Mouse (Mus musculus): ENCODE measurements around the gene Mindy4. TPM values are rescaled to one million over a fixed set of nuclear protein-coding genes. Genes with fewer than 3 reads are reported as not detected.

The Mindy4 gene
- polyA plus RNA-seq, 1 experiment: 1.0 TPM

GRCm38 (mm10) chr6:55323908-55324634, 120.9 kb downstream of the Mindy4 start:
- Histone ChIP-seq H3K27me3 (ENCODE audit: control insufficient read depth, insufficient read depth, low read length) (no peaks in the 10 kb centered on the region), H3K4me3 (ENCODE audit: extremely low read depth, insufficient read depth, insufficient read length) (no peak overlapping the region), H3K36me3 (ENCODE audit: control insufficient read depth, insufficient read depth, low read length) (no peaks in the 10 kb centered on the region), H3K27ac (ENCODE audit: insufficient read depth, low read length) (peak overlapping the region; percentile 43), H3K4me1 (ENCODE audit: control insufficient read depth, insufficient read depth, insufficient read length) (no peaks in the 10 kb centered on the region)
- TF ChIP-seq CTCF (IDR thresholded peaks at IDR 0.05; ENCODE audit: extremely low read depth, insufficient read depth, insufficient read length, insufficient replicate concordance) (no peak), POLR2A (IDR thresholded peaks at IDR 0.05; ENCODE audit: low read depth, low read length) (no peak)
- WGBS: 69% methylated on average over 17 of the region's 17 CpGs
- DNase-seq (ENCODE audit: low read depth in 1 of 2, low spot score in 2 of 2): no peak

DNA sequence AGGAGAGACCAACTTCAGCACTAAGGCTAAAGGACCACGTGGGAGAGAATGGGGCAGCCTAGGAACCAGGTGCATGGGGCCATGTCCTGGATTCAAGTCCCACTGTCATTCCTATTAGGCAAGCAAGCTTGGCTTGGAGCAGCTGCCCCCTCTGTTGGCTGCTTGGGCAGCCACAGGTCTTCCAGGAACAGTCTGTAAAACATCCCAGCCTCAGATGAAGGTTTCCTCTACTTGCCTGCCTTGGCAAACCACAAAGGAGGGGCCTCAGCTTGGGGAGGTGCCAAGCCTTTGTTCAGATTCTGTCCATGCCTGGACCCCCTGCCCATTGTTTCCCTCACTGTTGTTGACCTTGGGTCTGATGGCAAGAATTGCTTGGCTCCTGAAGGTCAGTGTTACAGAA, 121.6 kb downstream of the Mindy4 start:
- Histone ChIP-seq H3K4me1 (ENCODE audit: control insufficient read depth, insufficient read depth, insufficient read length) (no peaks in the 10 kb centered on the region), H3K27me3 (ENCODE audit: control insufficient read depth, insufficient read depth, low read length) (no peaks in the 10 kb centered on the region), H3K27ac (ENCODE audit: insufficient read depth, low read length) (no peak overlapping the region), H3K4me3 (ENCODE audit: extremely low read depth, insufficient read depth, insufficient read length) (no peak overlapping the region), H3K36me3 (ENCODE audit: control insufficient read depth, insufficient read depth, low read length) (no peaks in the 10 kb centered on the region)
- TF ChIP-seq POLR2A (IDR thresholded peaks at IDR 0.05; ENCODE audit: low read depth, low read length): no peak
- TF ChIP-seq CTCF (IDR thresholded peaks at IDR 0.05; ENCODE audit: extremely low read depth, insufficient read depth, insufficient read length, insufficient replicate concordance): no peak
- 78% methylated on average over 1 of the region's 1 CpGs for WGBS
- no peak for DNase-seq (ENCODE audit: low read depth in 1 of 2, low spot score in 2 of 2)

DNA sequence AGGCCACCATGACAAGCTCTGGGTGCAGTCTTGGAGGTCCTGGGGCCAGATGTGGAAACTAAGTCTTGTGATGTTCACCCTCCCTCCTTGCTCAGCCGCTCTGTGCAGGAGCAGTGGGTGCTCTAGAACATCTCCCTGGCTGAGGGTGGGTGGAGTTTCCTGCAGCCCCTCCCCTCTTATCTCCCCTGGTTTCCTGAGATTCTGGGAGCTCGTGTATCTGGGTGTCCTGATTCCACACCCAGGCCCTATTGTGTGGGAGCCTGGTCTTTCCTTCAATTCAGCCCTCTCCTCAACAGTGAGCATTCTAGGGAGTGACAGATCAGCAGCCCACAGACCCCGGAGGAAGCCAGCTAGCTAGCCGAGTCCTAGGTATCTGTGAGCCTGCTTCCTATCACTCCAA, 123.1 kb downstream of the Mindy4 start:
- no peak for DNase-seq (ENCODE audit: low read depth in 1 of 2, low spot score in 2 of 2)
- Histone ChIP-seq H3K4me1 (ENCODE audit: control insufficient read depth, insufficient read depth, insufficient read length) (no peaks in the 10 kb centered on the region), H3K27me3 (ENCODE audit: control insufficient read depth, insufficient read depth, low read length) (no peaks in the 10 kb centered on the region), H3K4me3 (ENCODE audit: extremely low read depth, insufficient read depth, insufficient read length) (no peak overlapping the region), H3K36me3 (ENCODE audit: control insufficient read depth, insufficient read depth, low read length) (no peaks in the 10 kb centered on the region), H3K27ac (ENCODE audit: insufficient read depth, low read length) (no peak overlapping the region)
- 46% methylated on average over 4 of the region's 4 CpGs for WGBS
- TF ChIP-seq POLR2A (IDR thresholded peaks at IDR 0.05; ENCODE audit: low read depth, low read length) (no peak), CTCF (IDR thresholded peaks at IDR 0.05; ENCODE audit: extremely low read depth, insufficient read depth, insufficient read length, insufficient replicate concordance) (no peak)

DNA sequence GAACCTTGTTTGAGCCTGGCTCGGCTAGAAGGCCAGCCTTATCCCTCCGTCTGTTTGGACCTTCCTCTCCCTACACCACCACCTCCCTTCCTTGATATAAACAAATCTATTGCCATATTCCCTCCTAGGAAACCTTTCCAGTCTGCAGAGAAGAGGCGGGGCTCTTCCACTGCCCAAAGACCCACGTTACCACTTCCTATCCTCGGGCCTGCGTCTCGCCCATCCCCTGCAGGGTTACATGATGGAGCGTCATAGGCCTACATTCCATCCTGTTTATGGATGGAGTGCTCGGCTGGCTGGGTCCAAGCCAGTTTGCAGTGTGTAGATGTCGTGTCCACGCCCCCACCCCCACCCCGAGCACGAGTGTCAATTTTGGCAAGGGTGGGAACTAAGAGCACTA, 124.1 kb downstream of the Mindy4 start:
- Histone ChIP-seq H3K36me3 (ENCODE audit: control insufficient read depth, insufficient read depth, low read length) (no peaks in the 10 kb centered on the region), H3K4me3 (ENCODE audit: extremely low read depth, insufficient read depth, insufficient read length) (no peak overlapping the region), H3K4me1 (ENCODE audit: control insufficient read depth, insufficient read depth, insufficient read length) (no peaks in the 10 kb centered on the region), H3K27ac (ENCODE audit: insufficient read depth, low read length) (no peak overlapping the region), H3K27me3 (ENCODE audit: control insufficient read depth, insufficient read depth, low read length) (no peaks in the 10 kb centered on the region)
- no peak for DNase-seq (ENCODE audit: low read depth in 1 of 2, low spot score in 2 of 2)
- no peak for TF ChIP-seq CTCF (IDR thresholded peaks at IDR 0.05; ENCODE audit: extremely low read depth, insufficient read depth, insufficient read length, insufficient replicate concordance)
- 85% methylated on average over 13 of the region's 13 CpGs for WGBS

DNA sequence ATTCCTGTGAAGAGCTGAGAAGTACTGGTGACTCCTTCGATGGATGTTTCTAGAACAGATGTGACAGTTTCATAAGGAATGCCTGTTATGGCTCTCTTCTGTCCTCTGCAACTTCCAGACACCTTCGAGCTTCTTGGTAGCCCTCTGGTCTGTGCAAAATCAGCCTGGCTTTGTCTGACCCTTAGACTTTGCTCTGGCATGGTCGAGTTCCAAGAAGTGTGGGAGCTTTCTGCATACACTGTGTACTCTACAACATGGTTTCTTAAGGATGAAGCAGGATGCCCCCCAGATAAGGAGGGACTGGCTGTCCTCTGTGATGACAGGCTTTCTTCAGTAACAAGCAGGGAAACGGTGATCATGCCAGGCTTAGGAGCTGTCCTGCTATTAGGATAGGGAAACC, 125.0 kb downstream of the Mindy4 start:
- no peak for DNase-seq (ENCODE audit: low read depth in 1 of 2, low spot score in 2 of 2)
- Histone ChIP-seq H3K27ac (ENCODE audit: insufficient read depth, low read length) (no peak overlapping the region), H3K27me3 (ENCODE audit: control insufficient read depth, insufficient read depth, low read length) (no peaks in the 10 kb centered on the region), H3K36me3 (ENCODE audit: control insufficient read depth, insufficient read depth, low read length) (no peaks in the 10 kb centered on the region), H3K4me1 (ENCODE audit: control insufficient read depth, insufficient read depth, insufficient read length) (no peaks in the 10 kb centered on the region), H3K4me3 (ENCODE audit: extremely low read depth, insufficient read depth, insufficient read length) (no peak overlapping the region)
- WGBS: 75% methylated on average over 4 of the region's 4 CpGs
- TF ChIP-seq CTCF (IDR thresholded peaks at IDR 0.05; ENCODE audit: extremely low read depth, insufficient read depth, insufficient read length, insufficient replicate concordance) (no peak), POLR2A (IDR thresholded peaks at IDR 0.05; ENCODE audit: low read depth, low read length) (no peak)

DNA sequence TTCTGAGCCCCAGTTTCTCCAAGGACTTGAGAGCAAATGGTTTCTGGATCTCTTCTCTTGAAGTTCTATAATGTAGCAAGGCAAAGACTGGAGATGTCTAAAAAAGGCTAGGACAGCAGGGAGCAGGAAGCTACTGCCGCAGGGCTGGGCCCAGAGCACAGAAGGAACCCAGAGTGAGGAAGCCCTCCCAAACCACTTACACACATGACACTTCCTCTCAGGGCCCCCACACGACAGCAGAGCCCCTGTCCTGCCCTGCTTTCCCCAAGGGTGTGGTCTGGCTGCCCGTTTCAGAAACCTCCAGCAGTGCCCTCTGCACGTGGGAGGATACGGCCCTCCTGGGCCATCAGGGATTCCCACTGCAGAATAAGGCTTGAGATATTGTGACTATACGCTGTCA, 128.1 kb downstream of the Mindy4 start:
- no peak overlapping the region for H3K4me3 ChIP-seq (ENCODE audit: extremely low read depth, insufficient read depth, insufficient read length)
- no peak overlapping the region for H3K27ac ChIP-seq (ENCODE audit: insufficient read depth, low read length)
- no peak for TF ChIP-seq CTCF (IDR thresholded peaks at IDR 0.05; ENCODE audit: extremely low read depth, insufficient read depth, insufficient read length, insufficient replicate concordance)
- TF ChIP-seq POLR2A (IDR thresholded peaks at IDR 0.05; ENCODE audit: low read depth, low read length): no peak
- 5% methylated on average over 6 of the region's 6 CpGs for WGBS
- H3K36me3 ChIP-seq (ENCODE audit: control insufficient read depth, insufficient read depth, low read length): no peaks in the 10 kb centered on the region
- H3K27me3 ChIP-seq (ENCODE audit: control insufficient read depth, insufficient read depth, low read length): no peaks in the 10 kb centered on the region
- no peaks in the 10 kb centered on the region for H3K4me1 ChIP-seq (ENCODE audit: control insufficient read depth, insufficient read depth, insufficient read length)
- DNase-seq (ENCODE audit: low read depth in 1 of 2, low spot score in 2 of 2): no peak

GRCm38 (mm10) chr6:55332100-55332772, 129.1 kb downstream of the Mindy4 start:
- H3K4me1 ChIP-seq (ENCODE audit: control insufficient read depth, insufficient read depth, insufficient read length): no peaks in the 10 kb centered on the region
- H3K27me3 ChIP-seq (ENCODE audit: control insufficient read depth, insufficient read depth, low read length): no peaks in the 10 kb centered on the region
- H3K36me3 ChIP-seq (ENCODE audit: control insufficient read depth, insufficient read depth, low read length): no peaks in the 10 kb centered on the region
- no peak for TF ChIP-seq CTCF (IDR thresholded peaks at IDR 0.05; ENCODE audit: extremely low read depth, insufficient read depth, insufficient read length, insufficient replicate concordance)
- no peak for TF ChIP-seq POLR2A (IDR thresholded peaks at IDR 0.05; ENCODE audit: low read depth, low read length)
- no peak for DNase-seq (ENCODE audit: low read depth in 1 of 2, low spot score in 2 of 2)
- no peak overlapping the region for H3K27ac ChIP-seq (ENCODE audit: insufficient read depth, low read length)
- 58% methylated on average over 5 of the region's 5 CpGs for WGBS
- H3K4me3 ChIP-seq (ENCODE audit: extremely low read depth, insufficient read depth, insufficient read length): no peak overlapping the region
